10 mouse cellular contexts compared by ENCODE assay signal in genomic region chr11:32348433-32349283, GRCm38 (mm10). TPM values are rescaled to one million over a fixed set of nuclear protein-coding genes. Genes with fewer than 3 reads are reported as not detected.
DNase-seq lines count a peak whose midpoint lies in the region; ATAC-seq lines count a peak whose summit lies in the region.
"Had no signal": no experiment of that assay in that cellular context is flagged by ENCODE, and none has a peak within 500 bp of the region (broad histone marks: within the 10 kb centered on the region; RNA-seq: fewer than 3 reads in every experiment).

No protein-coding gene starts in this region.

- H3K9ac ChIP-seq in heart, embryonic 14.5 days (ENCODE audit: low read length), result peak overlapping the region; percentile 90
- H3K9ac ChIP-seq in midbrain, embryonic 13.5 days (replicated peaks), result peak overlapping the region; percentile 95

- 35% methylated on average over 9 of the region's 9 CpGs for WGBS in heart, embryonic 14.5 days
- WGBS in hindbrain, embryonic 10.5 days, result 23% methylated on average over 9 of the region's 9 CpGs
- 15% methylated on average over 9 of the region's 9 CpGs for WGBS in midbrain, embryonic 13.5 days

- H3K4me1 ChIP-seq in heart, embryonic 14.5 days (ENCODE audit: control insufficient read depth in 2 of 2, insufficient read depth in 2 of 2, low read length in 2 of 2), result peaks cover 8 to 33% of the 10 kb centered on the region in 2 experiments
- peaks cover 49% of the 10 kb centered on the region for H3K4me1 ChIP-seq in hindbrain, embryonic 10.5 days (replicated peaks)
- H3K4me1 ChIP-seq in midbrain, embryonic 13.5 days (replicated peaks), result peaks cover 38% of the 10 kb centered on the region

- peak overlapping the region; percentile 61 to 62 for H3K4me3 ChIP-seq in heart, embryonic 14.5 days (ENCODE audit: control insufficient read depth in 1 of 2, insufficient read depth in 1 of 2, low read depth in 1 of 2, low read length in 2 of 2)
- H3K4me3 ChIP-seq in hindbrain, embryonic 10.5 days, result peak overlapping the region; percentile 97
- peak overlapping the region; percentile 79 for H3K4me3 ChIP-seq in midbrain, embryonic 13.5 days (replicated peaks)

- DNase-seq in heart, adult 9 months (ENCODE audit: low spot score in 2 of 2), result no peak
- DNase-seq in NIH3T3 (ENCODE audit: low read depth), result peak; percentile 59
- DNase-seq in hindbrain, embryonic 10.5 days (ENCODE audit: low spot score), result peak; percentile 33
- DNase-seq in layer of hippocampus, postnatal 25 days (ENCODE audit: extremely low spot score in 1 of 2, low spot score in 1 of 2), result no peak
- DNase-seq in thymus, postnatal 4 days, result no peak

- peak overlapping the region; percentile 13 to 79 for H3K27ac ChIP-seq in heart, embryonic 14.5 days (replicated peaks in 1 of 2; ENCODE audit: control insufficient read depth in 1 of 2, insufficient read depth in 1 of 2, low read depth in 2 of 2, low read length in 2 of 2)
- H3K27ac ChIP-seq in hindbrain, embryonic 10.5 days, result peak overlapping the region; percentile 99
- H3K27ac ChIP-seq in midbrain, embryonic 13.5 days, result peak overlapping the region; percentile 84

- H3K27me3 ChIP-seq in heart, embryonic 14.5 days (ENCODE audit: control insufficient read depth, insufficient read depth, low read length), result no peaks in the 10 kb centered on the region
- H3K27me3 ChIP-seq in hindbrain, embryonic 10.5 days (ENCODE audit: insufficient read depth, poor library complexity, severe bottlenecking), result 0 out of 2 replicates have a peak, but pooled peaks cover 5% of the 10 kb centered on the region
- no peaks in the 10 kb centered on the region for H3K27me3 ChIP-seq in midbrain, embryonic 13.5 days
- H3K27me3 ChIP-seq: Patski had no signal

- H3K4me2 ChIP-seq in heart, embryonic 14.5 days (ENCODE audit: low read length), result peak overlapping the region; percentile 88
- peak overlapping the region; percentile 83 for H3K4me2 ChIP-seq in midbrain, embryonic 13.5 days (replicated peaks)

- no peak for ATAC-seq in heart, embryonic 14.5 days (ENCODE audit: insufficient number of reproducible peaks, insufficient read depth, low FRiP score, low read depth)
- ATAC-seq in midbrain, embryonic 13.5 days, result no peak
- ATAC-seq in monocyte, adult 5-6 weeks (replicated peaks; ENCODE audit: insufficient number of reproducible peaks, low FRiP score, low TSS enrichment, poor library complexity, severe bottlenecking), result no peak

- H3K36me3 ChIP-seq in heart, embryonic 14.5 days (ENCODE audit: control insufficient read depth, insufficient read depth, low read length), result peaks cover 12% of the 10 kb centered on the region; the same call in 1 of the 2 replicates
- peaks cover 43% of the 10 kb centered on the region for H3K36me3 ChIP-seq in hindbrain, embryonic 10.5 days
- H3K36me3 ChIP-seq in midbrain, embryonic 13.5 days, result peaks cover 19% of the 10 kb centered on the region

- no peaks in the 10 kb centered on the region for H3K9me3 ChIP-seq in heart, embryonic 14.5 days (ENCODE audit: control insufficient read depth, low read length)
- peaks cover 2% of the 10 kb centered on the region; the same call in 1 of the 2 replicates for H3K9me3 ChIP-seq in hindbrain, embryonic 10.5 days
- H3K9me3 ChIP-seq in midbrain, embryonic 13.5 days, result no peaks in the 10 kb centered on the region

RNA-seq across cellular contexts. Expression of gene Sh3pxd2b, which starts 1.0 kb away (rescaled TPM):
- polyA plus RNA-seq in heart, embryonic 14.5 days (2014; fragmentation: Nextera tagmentation; extraction: Ambion mirVana), result 12.6 and 13.3 TPM in 2 replicates
- polyA plus RNA-seq in hindbrain, embryonic 10.5 days (2016; fragmentation: Nextera tagmentation; extraction: Ambion mirVana), result 29.7 and 30.8 TPM in 2 replicates
- 22.5 and 25.3 TPM in 2 replicates for polyA plus RNA-seq in midbrain, embryonic 13.5 days (2015; fragmentation: Nextera tagmentation; extraction: Ambion mirVana)
- total RNA-seq in monocyte, adult 5-6 weeks (2017), result 0.49 TPM in 1 of 3 replicates, not detected in the others
- total RNA-seq in layer of hippocampus, postnatal 25 days (2021), result 10 to 100 TPM in 1 of 2 experiments, 1 to 10 TPM in 1; 9.8 to 10.9 TPM

RNA-seq across cellular contexts. Expression of gene Hbq1a, which starts 48.8 kb away (rescaled TPM):
- polyA plus RNA-seq in heart, embryonic 14.5 days (2014; fragmentation: Nextera tagmentation; extraction: Ambion mirVana), result 1.2 and 2.5 TPM in 2 replicates
- polyA plus RNA-seq in hindbrain, embryonic 10.5 days (2016; fragmentation: Nextera tagmentation; extraction: Ambion mirVana), result not detected in 2 replicates
- 1.4 TPM in 1 of 2 replicates, not detected in the other for polyA plus RNA-seq in midbrain, embryonic 13.5 days (2015; fragmentation: Nextera tagmentation; extraction: Ambion mirVana)
- total RNA-seq in monocyte, adult 5-6 weeks (2017), result not detected in 3 replicates
- total RNA-seq in layer of hippocampus, postnatal 25 days (2021), result 1 to 10 TPM in 1 of 2 experiments, not detected in 1; 1.1 TPM
- polyA plus RNA-seq: large intestine, adult 2 months; Patski had no signal

RNA-seq across cellular contexts. Expression of gene Hba-a2, which starts 52.4 kb away (rescaled TPM):
- 18,791 and 33,479 TPM in 2 replicates for polyA plus RNA-seq in heart, embryonic 14.5 days (2014; fragmentation: Nextera tagmentation; extraction: Ambion mirVana)
- 4,383 and 4,938 TPM in 2 replicates for polyA plus RNA-seq in hindbrain, embryonic 10.5 days (2016; fragmentation: Nextera tagmentation; extraction: Ambion mirVana)
- 5,740 and 6,263 TPM in 2 replicates for polyA plus RNA-seq in midbrain, embryonic 13.5 days (2015; fragmentation: Nextera tagmentation; extraction: Ambion mirVana)
- total RNA-seq in monocyte, adult 5-6 weeks (2017), result 1,478 to 24,418 TPM (median 22,273 TPM) in 3 replicates
- 100 to 1,000 TPM; 469 to 517 TPM for total RNA-seq in layer of hippocampus, postnatal 25 days (2021)
- polyA plus RNA-seq: Patski had no signal

Comparison
In these comparisons a context has a peak if more than half of its experiments do, and no peak if none do; other contexts are left out.
1. H3K27ac ChIP-seq: peak in every context shown above with its lines; median percentile 99 in hindbrain, embryonic 10.5 days; 84 in midbrain, embryonic 13.5 days; 46 in heart, embryonic 14.5 days.
2. DNase-seq: peak in NIH3T3 (single experiment) and hindbrain, embryonic 10.5 days (single experiment); none in heart, adult 9 months (0 of 2), layer of hippocampus, postnatal 25 days (0 of 2) and thymus, postnatal 4 days (single experiment).
3. Peak in every context shown above with its lines, with median percentiles within 50 percentile points of each other: H3K4me3 ChIP-seq.